Mouse (Mus musculus): ENCODE measurements around the gene Eaf1. TPM values are rescaled to one million over a fixed set of nuclear protein-coding genes. Genes with fewer than 3 reads are reported as not detected.
A peak's percentile ranks its signal among the peaks of the same experiment; 100 is the strongest.

Eaf1 gene
- polyA plus RNA-seq, 1 experiment from 2014 or later = 10.8 TPM

GRCm38 (mm10) chr14:31495538-31495937 is 1.3 kb downstream of the Eaf1 start:
- peaks cover 21% of the 10 kb centered on the region for H3K4me1 ChIP-seq (ENCODE audit: control insufficient read depth, insufficient read depth, low read length)
- H3K4me3 ChIP-seq (replicated peaks; ENCODE audit: low read depth, low read length) = peak overlapping the region; percentile 94
- no peak for ATAC-seq (ENCODE audit: low FRiP score, low TSS enrichment)
- H3K9me3 ChIP-seq (ENCODE audit: control insufficient read depth, low read length) = no peaks in the 10 kb centered on the region
- peaks cover 37% of the 10 kb centered on the region for H3K36me3 ChIP-seq (ENCODE audit: control insufficient read depth, insufficient read depth, low read length)
- no peaks in the 10 kb centered on the region for H3K27me3 ChIP-seq (ENCODE audit: control insufficient read depth, insufficient read depth, low read length)
- H3K4me2 ChIP-seq (ENCODE audit: low read length) = peak overlapping the region; percentile 82
- peak overlapping the region; percentile 84 for H3K9ac ChIP-seq (replicated peaks; ENCODE audit: low read length)
- 6% methylated on average over 8 of the region's 8 CpGs for WGBS
- H3K27ac ChIP-seq (replicated peaks; ENCODE audit: low read depth, low read length) = peak overlapping the region; percentile 85
- no peak for DNase-seq

GRCm38 (mm10) chr14:31496241-31496646 is 2.0 kb downstream of the Eaf1 start:
- DNase-seq (no peak), ATAC-seq (ENCODE audit: low FRiP score, low TSS enrichment) (no peak)
- WGBS = 53% methylated on average over 7 of the region's 7 CpGs

GRCm38 (mm10) chr14:31499526-31499925 is 5.3 kb downstream of the Eaf1 start:
- peaks cover 61% of the 10 kb centered on the region for H3K36me3 ChIP-seq (ENCODE audit: control insufficient read depth, insufficient read depth, low read length)
- no peak overlapping the region for H3K4me2 ChIP-seq (ENCODE audit: low read length)
- no peak overlapping the region for H3K4me3 ChIP-seq (replicated peaks; ENCODE audit: low read depth, low read length)
- H3K27me3 ChIP-seq (ENCODE audit: control insufficient read depth, insufficient read depth, low read length) = no peaks in the 10 kb centered on the region
- DNase-seq (no peak), ATAC-seq (ENCODE audit: low FRiP score, low TSS enrichment) (no peak)
- no peaks in the 10 kb centered on the region for H3K9me3 ChIP-seq (ENCODE audit: control insufficient read depth, low read length)
- H3K27ac ChIP-seq (replicated peaks; ENCODE audit: low read depth, low read length) = no peak overlapping the region
- H3K4me1 ChIP-seq (ENCODE audit: control insufficient read depth, insufficient read depth, low read length) = peaks cover 14% of the 10 kb centered on the region
- WGBS = 93% methylated on average over 1 of the region's 1 CpGs
- no peak overlapping the region for H3K9ac ChIP-seq (replicated peaks; ENCODE audit: low read length)

More at GRCm38 (mm10) chr14:31496241-31496646, 2.0 kb downstream of the Eaf1 start:
- Histone ChIP-seq H3K27me3 (ENCODE audit: control insufficient read depth, insufficient read depth, low read length) (no peaks in the 10 kb centered on the region), H3K4me2 (ENCODE audit: low read length) (peak overlapping the region; percentile 82), H3K36me3 (ENCODE audit: control insufficient read depth, insufficient read depth, low read length) (peaks cover 43% of the 10 kb centered on the region), H3K4me1 (ENCODE audit: control insufficient read depth, insufficient read depth, low read length) (peaks cover 21% of the 10 kb centered on the region), H3K9ac (replicated peaks; ENCODE audit: low read length) (peak overlapping the region; percentile 84), H3K27ac (replicated peaks; ENCODE audit: low read depth, low read length) (no peak overlapping the region), H3K9me3 (ENCODE audit: control insufficient read depth, low read length) (no peaks in the 10 kb centered on the region), H3K4me3 (replicated peaks; ENCODE audit: low read depth, low read length) (peak overlapping the region; percentile 94)

- DNase-seq = no peak
- Histone ChIP-seq H3K9me3 (ENCODE audit: control insufficient read depth, low read length) (no peaks in the 10 kb centered on the region), H3K27me3 (ENCODE audit: control insufficient read depth, insufficient read depth, low read length) (no peaks in the 10 kb centered on the region), H3K4me1 (ENCODE audit: control insufficient read depth, insufficient read depth, low read length) (no peaks in the 10 kb centered on the region), H3K27ac (replicated peaks; ENCODE audit: low read depth, low read length) (no peak overlapping the region), H3K4me2 (ENCODE audit: low read length) (no peak overlapping the region), H3K4me3 (replicated peaks; ENCODE audit: low read depth, low read length) (no peak overlapping the region), H3K36me3 (ENCODE audit: control insufficient read depth, insufficient read depth, low read length) (peaks cover 93% of the 10 kb centered on the region), H3K9ac (replicated peaks; ENCODE audit: low read length) (no peak overlapping the region)
- ATAC-seq (ENCODE audit: low FRiP score, low TSS enrichment) = no peak
- 96% methylated on average over 13 of the region's 13 CpGs for WGBS
Measured at GRCm38 (mm10) chr14:31503406-31503805, 9.2 kb downstream of the Eaf1 start.

GRCm38 (mm10) chr14:31506456-31506855 is 12.3 kb downstream of the Eaf1 start:
- H3K4me2 ChIP-seq (ENCODE audit: low read length) = no peak overlapping the region
- no peak for ATAC-seq (ENCODE audit: low FRiP score, low TSS enrichment)
- H3K27me3 ChIP-seq (ENCODE audit: control insufficient read depth, insufficient read depth, low read length) = no peaks in the 10 kb centered on the region
- no peaks in the 10 kb centered on the region for H3K4me1 ChIP-seq (ENCODE audit: control insufficient read depth, insufficient read depth, low read length)
- H3K9ac ChIP-seq (replicated peaks; ENCODE audit: low read length) = no peak overlapping the region
- WGBS = 98% methylated on average over 6 of the region's 6 CpGs
- no peaks in the 10 kb centered on the region for H3K9me3 ChIP-seq (ENCODE audit: control insufficient read depth, low read length)
- DNase-seq = no peak
- peaks cover 88% of the 10 kb centered on the region for H3K36me3 ChIP-seq (ENCODE audit: control insufficient read depth, insufficient read depth, low read length)
- no peak overlapping the region for H3K4me3 ChIP-seq (replicated peaks; ENCODE audit: low read depth, low read length)
- no peak overlapping the region for H3K27ac ChIP-seq (replicated peaks; ENCODE audit: low read depth, low read length)

- H3K27ac ChIP-seq (replicated peaks; ENCODE audit: low read depth, low read length) = no peak overlapping the region
- no peak overlapping the region for H3K9ac ChIP-seq (replicated peaks; ENCODE audit: low read length)
- no peak overlapping the region for H3K4me3 ChIP-seq (replicated peaks; ENCODE audit: low read depth, low read length)
- H3K27me3 ChIP-seq (ENCODE audit: control insufficient read depth, insufficient read depth, low read length) = no peaks in the 10 kb centered on the region
- WGBS = 95% methylated on average over 2 of the region's 2 CpGs
- DNase-seq (peak; percentile 17), ATAC-seq (ENCODE audit: low FRiP score, low TSS enrichment) (no peak)
- no peak overlapping the region for H3K4me2 ChIP-seq (ENCODE audit: low read length)
- peaks cover 8% of the 10 kb centered on the region; the same call in 1 of the 2 replicates for H3K9me3 ChIP-seq (ENCODE audit: control insufficient read depth, low read length)
- H3K4me1 ChIP-seq (ENCODE audit: control insufficient read depth, insufficient read depth, low read length) = no peaks in the 10 kb centered on the region
- H3K36me3 ChIP-seq (ENCODE audit: control insufficient read depth, insufficient read depth, low read length) = peaks cover 54% of the 10 kb centered on the region
Measured at GRCm38 (mm10) chr14:31509911-31510310, 15.7 kb downstream of the Eaf1 start.

- H3K4me2 ChIP-seq (ENCODE audit: low read length) = no peak overlapping the region
Measured at GRCm38 (mm10) chr14:31510322-31510721, 16.1 kb downstream of the Eaf1 start.

GRCm38 (mm10) chr14:31515895-31516294 is 21.7 kb downstream of the Eaf1 start:
- ATAC-seq (ENCODE audit: low FRiP score, low TSS enrichment) = no peak

More at GRCm38 (mm10) chr14:31510322-31510721, 16.1 kb downstream of the Eaf1 start:
- DNase-seq (no peak), ATAC-seq (ENCODE audit: low FRiP score, low TSS enrichment) (no peak)
- H3K4me1 ChIP-seq (ENCODE audit: control insufficient read depth, insufficient read depth, low read length) = no peaks in the 10 kb centered on the region
- H3K27ac ChIP-seq (replicated peaks; ENCODE audit: low read depth, low read length) = no peak overlapping the region
- no peak overlapping the region for H3K4me3 ChIP-seq (replicated peaks; ENCODE audit: low read depth, low read length)
- 92% methylated on average over 3 of the region's 3 CpGs for WGBS
- no peaks in the 10 kb centered on the region for H3K27me3 ChIP-seq (ENCODE audit: control insufficient read depth, insufficient read depth, low read length)
- H3K9me3 ChIP-seq (ENCODE audit: control insufficient read depth, low read length) = peaks cover 8% of the 10 kb centered on the region; the same call in 1 of the 2 replicates
- H3K36me3 ChIP-seq (ENCODE audit: control insufficient read depth, insufficient read depth, low read length) = peaks cover 50% of the 10 kb centered on the region
- H3K9ac ChIP-seq (replicated peaks; ENCODE audit: low read length) = no peak overlapping the region

GRCm38 (mm10) chr14:31519165-31519564 is 25.0 kb downstream of the Eaf1 start:
- 60% methylated on average over 3 of the region's 3 CpGs for WGBS
- DNase-seq = peak; percentile 24
- Histone ChIP-seq H3K4me3 (replicated peaks; ENCODE audit: low read depth, low read length) (no peak overlapping the region), H3K9me3 (ENCODE audit: control insufficient read depth, low read length) (peaks cover 8% of the 10 kb centered on the region; the same call in 1 of the 2 replicates), H3K27ac (replicated peaks; ENCODE audit: low read depth, low read length) (no peak overlapping the region), H3K4me1 (ENCODE audit: control insufficient read depth, insufficient read depth, low read length) (no peaks in the 10 kb centered on the region), H3K36me3 (ENCODE audit: control insufficient read depth, insufficient read depth, low read length) (no peaks in the 10 kb centered on the region), H3K27me3 (ENCODE audit: control insufficient read depth, insufficient read depth, low read length) (no peaks in the 10 kb centered on the region), H3K4me2 (ENCODE audit: low read length) (no peak overlapping the region), H3K9ac (replicated peaks; ENCODE audit: low read length) (no peak overlapping the region)
- ATAC-seq (ENCODE audit: low FRiP score, low TSS enrichment) = no peak

More at GRCm38 (mm10) chr14:31515895-31516294, 21.7 kb downstream of the Eaf1 start:
- 93% methylated on average over 2 of the region's 2 CpGs for WGBS
- Histone ChIP-seq H3K36me3 (ENCODE audit: control insufficient read depth, insufficient read depth, low read length) (no peaks in the 10 kb centered on the region; the same call in 1 of the 2 replicates), H3K27ac (replicated peaks; ENCODE audit: low read depth, low read length) (no peak overlapping the region), H3K4me3 (replicated peaks; ENCODE audit: low read depth, low read length) (no peak overlapping the region), H3K9ac (replicated peaks; ENCODE audit: low read length) (no peak overlapping the region), H3K4me2 (ENCODE audit: low read length) (no peak overlapping the region), H3K9me3 (ENCODE audit: control insufficient read depth, low read length) (peaks cover 8% of the 10 kb centered on the region; the same call in 1 of the 2 replicates), H3K4me1 (ENCODE audit: control insufficient read depth, insufficient read depth, low read length) (no peaks in the 10 kb centered on the region), H3K27me3 (ENCODE audit: control insufficient read depth, insufficient read depth, low read length) (no peaks in the 10 kb centered on the region)
- DNase-seq = no peak

Data from midbrain, embryonic 14.5 days (tissue).